Mouse (Mus musculus): ENCODE data around the gene Nfkbib. TPM values are rescaled to one million over a fixed set of nuclear protein-coding genes. Genes with fewer than 3 reads are reported as not detected.

The Nfkbib gene
- polyA plus RNA-seq, 1 experiment from 2014 or later = 30.5 TPM

- Histone ChIP-seq H3K27ac (replicated peaks) (no peak overlapping the region), H3K4me2 (no peak overlapping the region), H3K9me3 (no peaks in the 10 kb centered on the region), H3K36me3 (peaks cover 43% of the 10 kb centered on the region), H3K4me1 (peaks cover 24% of the 10 kb centered on the region), H3K4me3 (no peak overlapping the region), H3K27me3 (replicated peaks) (no peaks in the 10 kb centered on the region), H3K9ac (peak overlapping the region; percentile 54; the same call in 1 of the 2 replicates)
- ATAC-seq (ENCODE audit: extremely low read depth, insufficient number of reproducible peaks, low FRiP score, low TSS enrichment) = no peak
- 84% methylated on average over 8 of the region's 8 CpGs for WGBS
Observed at GRCm38 (mm10) chr7:28781261-28781663, 13.9 kb upstream of the Nfkbib start.

GRCm38 (mm10) chr7:28780857-28781256, 13.5 kb upstream of the Nfkbib start:
- peaks cover 41% of the 10 kb centered on the region for H3K36me3 ChIP-seq
- H3K9me3 ChIP-seq = no peaks in the 10 kb centered on the region
- no peak for ATAC-seq (ENCODE audit: extremely low read depth, insufficient number of reproducible peaks, low FRiP score, low TSS enrichment)
- no peak overlapping the region for H3K4me2 ChIP-seq
- peaks cover 22% of the 10 kb centered on the region for H3K4me1 ChIP-seq
- H3K27ac ChIP-seq (replicated peaks) = 0 out of 2 replicates have a peak overlapping the region, but pooled peaks have one; percentile 53
- WGBS = 54% methylated on average over 7 of the region's 7 CpGs
- no peak overlapping the region for H3K4me3 ChIP-seq
- H3K27me3 ChIP-seq (replicated peaks) = no peaks in the 10 kb centered on the region
- peak overlapping the region; percentile 54 for H3K9ac ChIP-seq

GRCm38 (mm10) chr7:28780067-28780658, 12.9 kb upstream of the Nfkbib start:
- peak overlapping the region; percentile 53; the same call in 1 of the 2 replicates for H3K27ac ChIP-seq (replicated peaks)
- no peak for ATAC-seq (ENCODE audit: extremely low read depth, insufficient number of reproducible peaks, low FRiP score, low TSS enrichment)
- H3K9ac ChIP-seq = peak overlapping the region; percentile 73

GRCm38 (mm10) chr7:28778825-28779224, 11.5 kb upstream of the Nfkbib start:
- no peak for ATAC-seq (ENCODE audit: extremely low read depth, insufficient number of reproducible peaks, low FRiP score, low TSS enrichment)
- peaks cover 36% of the 10 kb centered on the region for H3K36me3 ChIP-seq
- H3K27me3 ChIP-seq (replicated peaks) = no peaks in the 10 kb centered on the region
- 80% methylated on average over 9 of the region's 9 CpGs for WGBS
- H3K4me1 ChIP-seq = peaks cover 22% of the 10 kb centered on the region
- H3K4me3 ChIP-seq = no peak overlapping the region
- H3K9ac ChIP-seq = no peak overlapping the region
- H3K9me3 ChIP-seq = no peaks in the 10 kb centered on the region
- H3K4me2 ChIP-seq = no peak overlapping the region
- H3K27ac ChIP-seq (replicated peaks) = no peak overlapping the region

More at GRCm38 (mm10) chr7:28780067-28780658, 12.9 kb upstream of the Nfkbib start:
- no peaks in the 10 kb centered on the region for H3K9me3 ChIP-seq
- no peak overlapping the region for H3K4me3 ChIP-seq
- H3K4me1 ChIP-seq = peaks cover 22% of the 10 kb centered on the region
- H3K27me3 ChIP-seq (replicated peaks) = no peaks in the 10 kb centered on the region
- WGBS = 46% methylated on average over 6 of the region's 6 CpGs
- H3K4me2 ChIP-seq = no peak overlapping the region
- H3K36me3 ChIP-seq = peaks cover 40% of the 10 kb centered on the region

GRCm38 (mm10) chr7:28775129-28775528, 7.8 kb upstream of the Nfkbib start:
- H3K36me3 ChIP-seq = peaks cover 33% of the 10 kb centered on the region
- H3K4me2 ChIP-seq = no peak overlapping the region
- H3K27ac ChIP-seq (replicated peaks) = no peak overlapping the region
- H3K4me1 ChIP-seq = peaks cover 9% of the 10 kb centered on the region
- WGBS = 85% methylated on average over 7 of the region's 7 CpGs
- H3K9ac ChIP-seq = no peak overlapping the region
- H3K9me3 ChIP-seq = no peaks in the 10 kb centered on the region
- no peaks in the 10 kb centered on the region for H3K27me3 ChIP-seq (replicated peaks)
- no peak for ATAC-seq (ENCODE audit: extremely low read depth, insufficient number of reproducible peaks, low FRiP score, low TSS enrichment)
- no peak overlapping the region for H3K4me3 ChIP-seq

- ATAC-seq (ENCODE audit: extremely low read depth, insufficient number of reproducible peaks, low FRiP score, low TSS enrichment) = no peak
- Histone ChIP-seq H3K27ac (replicated peaks) (no peak overlapping the region), H3K4me3 (no peak overlapping the region), H3K4me1 (peaks cover 8% of the 10 kb centered on the region), H3K27me3 (replicated peaks) (no peaks in the 10 kb centered on the region), H3K9me3 (no peaks in the 10 kb centered on the region), H3K4me2 (no peak overlapping the region), H3K36me3 (peaks cover 33% of the 10 kb centered on the region), H3K9ac (no peak overlapping the region)
- WGBS = 81% methylated on average over 12 of the region's 12 CpGs
Observed at GRCm38 (mm10) chr7:28774164-28774563, 6.9 kb upstream of the Nfkbib start.

GRCm38 (mm10) chr7:28773163-28773562, 5.9 kb upstream of the Nfkbib start:
- H3K4me2 ChIP-seq = no peak overlapping the region
- ATAC-seq (ENCODE audit: extremely low read depth, insufficient number of reproducible peaks, low FRiP score, low TSS enrichment) = no peak
- H3K27ac ChIP-seq (replicated peaks) = 0 out of 2 replicates have a peak overlapping the region, but pooled peaks have one; percentile 8
- no peaks in the 10 kb centered on the region for H3K9me3 ChIP-seq
- WGBS = 58% methylated on average over 3 of the region's 3 CpGs
- H3K27me3 ChIP-seq (replicated peaks) = no peaks in the 10 kb centered on the region
- H3K36me3 ChIP-seq = peaks cover 33% of the 10 kb centered on the region
- no peak overlapping the region for H3K4me3 ChIP-seq
- H3K4me1 ChIP-seq = peaks cover 8% of the 10 kb centered on the region
- H3K9ac ChIP-seq = 0 out of 2 replicates have a peak overlapping the region, but pooled peaks have one; percentile 40

GRCm38 (mm10) chr7:28771867-28772266, 4.6 kb upstream of the Nfkbib start:
- WGBS = 85% methylated on average over 11 of the region's 11 CpGs
- no peak overlapping the region for H3K4me2 ChIP-seq

GRCm38 (mm10) chr7:28770309-28770708, 3.0 kb upstream of the Nfkbib start:
- Histone ChIP-seq H3K4me1 (peaks cover 25% of the 10 kb centered on the region), H3K4me2 (no peak overlapping the region), H3K4me3 (no peak overlapping the region), H3K9me3 (no peaks in the 10 kb centered on the region), H3K36me3 (peaks cover 18% of the 10 kb centered on the region), H3K27me3 (replicated peaks) (no peaks in the 10 kb centered on the region), H3K27ac (replicated peaks) (no peak overlapping the region), H3K9ac (no peak overlapping the region)
- 61% methylated on average over 3 of the region's 3 CpGs for WGBS
- ATAC-seq (ENCODE audit: extremely low read depth, insufficient number of reproducible peaks, low FRiP score, low TSS enrichment) = no peak

More at GRCm38 (mm10) chr7:28771867-28772266, 4.6 kb upstream of the Nfkbib start:
- H3K27ac ChIP-seq (replicated peaks) = no peak overlapping the region
- no peak for ATAC-seq (ENCODE audit: extremely low read depth, insufficient number of reproducible peaks, low FRiP score, low TSS enrichment)
- no peak overlapping the region for H3K4me3 ChIP-seq
- H3K9me3 ChIP-seq = no peaks in the 10 kb centered on the region
- peaks cover 18% of the 10 kb centered on the region for H3K4me1 ChIP-seq
- H3K36me3 ChIP-seq = peaks cover 28% of the 10 kb centered on the region
- H3K9ac ChIP-seq = no peak overlapping the region
- no peaks in the 10 kb centered on the region for H3K27me3 ChIP-seq (replicated peaks)

- Histone ChIP-seq H3K4me3 (no peak overlapping the region), H3K9me3 (no peaks in the 10 kb centered on the region), H3K4me2 (no peak overlapping the region), H3K27ac (replicated peaks) (no peak overlapping the region), H3K36me3 (peaks cover 11% of the 10 kb centered on the region; the same call in 1 of the 2 replicates), H3K27me3 (replicated peaks) (no peaks in the 10 kb centered on the region), H3K9ac (no peak overlapping the region), H3K4me1 (peaks cover 26% of the 10 kb centered on the region)
- no peak for ATAC-seq (ENCODE audit: extremely low read depth, insufficient number of reproducible peaks, low FRiP score, low TSS enrichment)
- 89% methylated on average over 9 of the region's 9 CpGs for WGBS
Observed at GRCm38 (mm10) chr7:28769414-28769958, 2.2 kb upstream of the Nfkbib start.

GRCm38 (mm10) chr7:28766910-28767309, 402 bp downstream of the Nfkbib start:
- Histone ChIP-seq H3K4me3 (peak overlapping the region; percentile 86), H3K27ac (replicated peaks) (no peak overlapping the region), H3K9ac (peak overlapping the region; percentile 92), H3K36me3 (peaks cover 6% of the 10 kb centered on the region), H3K27me3 (replicated peaks) (no peaks in the 10 kb centered on the region), H3K4me2 (peak overlapping the region; percentile 80), H3K4me1 (peaks cover 18% of the 10 kb centered on the region), H3K9me3 (no peaks in the 10 kb centered on the region)
- ATAC-seq (ENCODE audit: extremely low read depth, insufficient number of reproducible peaks, low FRiP score, low TSS enrichment) = no peak
- 5% methylated on average over 14 of the region's 14 CpGs for WGBS

All from heart, embryonic 13.5 days (tissue).